Mouse (Mus musculus): ENCODE results near the gene Olfr1128. TPM values are rescaled to one million over a fixed set of nuclear protein-coding genes. Genes with fewer than 3 reads are reported as not detected.

Gene Olfr1128
- not detected for polyA plus RNA-seq (2014; fragmentation: Illumina TruSeq; extraction: RNeasy Lipid Tissue Mini Kit (QIAGEN cat#74804); ENCODE audit: low replicate concordance)

DNA sequence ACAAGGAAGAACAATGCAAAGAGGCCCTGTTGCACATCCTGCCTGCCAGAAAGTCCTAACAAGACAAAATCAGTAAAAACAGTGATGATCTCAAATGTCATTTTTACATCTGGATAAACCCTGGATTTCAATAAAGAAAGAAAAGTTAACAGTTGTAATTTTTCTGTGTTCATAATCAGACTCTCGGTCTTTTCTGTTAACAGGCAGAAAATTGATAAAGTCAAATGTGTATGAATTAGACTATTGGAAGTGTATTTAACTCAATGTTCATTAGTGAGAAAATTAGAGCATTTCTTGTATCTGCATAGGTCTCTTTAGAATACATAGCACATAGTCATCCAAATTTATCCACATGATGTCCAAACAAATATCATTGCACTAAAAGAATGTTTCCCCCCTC is at the start of gene Olfr1128:
Gene Olfr1128, minus strand, starts transcription at position 101 of the 400 bp plus-strand sequence.

DNA sequence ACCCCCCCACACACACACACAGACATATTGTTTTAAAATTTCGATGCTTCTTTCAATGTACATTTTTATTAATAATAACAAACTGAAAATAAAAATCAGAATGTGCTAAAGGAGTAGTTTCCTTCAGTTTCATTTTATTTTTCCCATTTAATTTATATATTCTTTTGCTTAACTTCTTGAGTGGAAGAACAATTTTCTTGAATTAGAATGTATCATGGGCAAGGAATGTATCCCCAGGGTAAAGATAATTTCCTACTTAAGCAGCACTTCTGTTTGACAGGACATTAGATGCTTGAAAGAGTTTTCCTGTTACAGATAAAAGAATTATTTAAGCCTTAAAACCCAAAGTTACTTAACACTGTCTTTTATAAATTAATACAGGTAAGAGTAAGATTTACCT is 28.3 kb upstream of the Olfr1128 start, which contains the start of gene Olfr1129:
Gene Olfr1129, plus strand, starts transcription at position 301 of the 400 bp plus-strand sequence.

DNA sequence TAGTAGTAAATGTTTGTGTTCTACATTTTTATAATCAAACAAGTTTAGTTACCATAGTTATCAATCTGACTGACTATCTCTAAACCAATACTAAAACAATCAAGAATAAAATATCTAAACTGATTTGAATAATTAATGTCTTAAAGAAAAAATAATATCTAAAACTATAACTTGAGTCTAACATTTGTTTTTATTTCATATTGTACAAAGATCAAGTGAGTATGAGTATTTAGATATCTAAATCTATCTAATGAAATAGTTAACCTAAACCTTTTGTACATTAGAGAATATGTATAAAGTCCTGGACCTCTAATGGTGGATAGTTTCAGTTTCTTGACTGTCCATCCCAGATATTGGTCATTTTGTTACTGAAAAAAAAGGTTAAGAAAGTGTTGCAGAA is 13.8 kb downstream of the Olfr1128 start, which contains the start of gene Olfr153:
Gene Olfr153, plus strand, starts transcription at position 301 of the 400 bp plus-strand sequence.

DNA sequence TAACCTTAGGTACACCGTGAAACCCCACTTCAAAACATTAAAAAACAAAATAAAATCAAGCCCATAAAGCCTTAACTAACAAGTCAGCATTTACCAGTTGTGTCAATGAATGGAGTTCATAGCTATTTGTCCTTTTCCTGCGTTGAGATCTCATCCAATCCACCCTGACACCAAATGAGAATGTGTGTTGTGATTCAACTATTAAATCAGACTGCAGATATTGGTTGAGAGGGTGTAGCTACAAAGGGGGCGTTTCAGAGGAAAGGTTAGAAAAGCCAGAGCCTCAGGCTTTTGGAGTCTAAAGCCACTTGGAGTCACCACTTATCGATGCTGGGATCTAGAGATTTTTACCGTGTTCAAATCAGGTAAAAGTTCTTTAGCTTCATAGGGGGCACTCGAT is 39.1 kb downstream of the Olfr1128 start, which contains the start of gene Pramel6:
Gene Pramel6, plus strand, starts transcription at position 301 of the 400 bp plus-strand sequence.

DNA sequence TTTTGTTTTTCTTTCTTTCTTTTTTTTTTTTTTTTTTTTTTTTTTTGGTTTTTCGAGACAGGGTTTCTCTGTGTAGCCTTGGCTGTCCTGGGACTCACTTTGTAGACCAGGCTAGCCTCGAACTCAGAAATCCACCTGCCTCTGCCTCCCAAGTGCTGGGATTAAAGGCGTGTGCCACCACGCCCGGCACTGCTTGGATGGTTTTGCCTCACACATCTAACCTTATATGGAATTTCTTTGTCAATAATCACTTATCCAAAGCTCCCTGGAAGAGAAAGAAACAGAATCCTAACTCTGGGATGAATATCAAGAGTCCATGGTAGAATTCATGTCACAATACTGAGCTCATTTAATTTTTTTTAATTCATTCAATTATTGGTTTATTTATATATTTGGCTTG is 48.3 kb downstream of the Olfr1128 start, which contains the start of gene Pramel7:
Gene Pramel7, minus strand, starts transcription at position 101 of the 400 bp plus-strand sequence.

Other genes starting within 250 kb of the Olfr1128 start
- gene Olfr1118, start 238.0 kb downstream of the Olfr1128 start, polyA plus RNA-seq (2014; fragmentation: Illumina TruSeq; extraction: RNeasy Lipid Tissue Mini Kit (QIAGEN cat#74804); ENCODE audit: low replicate concordance), result not detected
- gene Olfr1120, start 190.7 kb downstream of the Olfr1128 start, polyA plus RNA-seq (2014; fragmentation: Illumina TruSeq; extraction: RNeasy Lipid Tissue Mini Kit (QIAGEN cat#74804); ENCODE audit: low replicate concordance), result not detected
- not detected for gene Olfr1121, start 175.6 kb downstream of the Olfr1128 start, polyA plus RNA-seq (2014; fragmentation: Illumina TruSeq; extraction: RNeasy Lipid Tissue Mini Kit (QIAGEN cat#74804); ENCODE audit: low replicate concordance)
- gene Olfr1122, start 159.7 kb downstream of the Olfr1128 start, polyA plus RNA-seq (2014; fragmentation: Illumina TruSeq; extraction: RNeasy Lipid Tissue Mini Kit (QIAGEN cat#74804); ENCODE audit: low replicate concordance), result not detected
- gene Olfr1123, start 128.9 kb downstream of the Olfr1128 start, polyA plus RNA-seq (2014; fragmentation: Illumina TruSeq; extraction: RNeasy Lipid Tissue Mini Kit (QIAGEN cat#74804); ENCODE audit: low replicate concordance), result not detected
- not detected for gene Olfr1124, start 115.3 kb downstream of the Olfr1128 start, polyA plus RNA-seq (2014; fragmentation: Illumina TruSeq; extraction: RNeasy Lipid Tissue Mini Kit (QIAGEN cat#74804); ENCODE audit: low replicate concordance)
- gene Olfr1126, start 91.6 kb downstream of the Olfr1128 start, polyA plus RNA-seq (2014; fragmentation: Illumina TruSeq; extraction: RNeasy Lipid Tissue Mini Kit (QIAGEN cat#74804); ENCODE audit: low replicate concordance), result not detected
- gene Pramel7, start 48.4 kb downstream of the Olfr1128 start, polyA plus RNA-seq (2014; fragmentation: Illumina TruSeq; extraction: RNeasy Lipid Tissue Mini Kit (QIAGEN cat#74804); ENCODE audit: low replicate concordance), result not detected
- gene Pramel6, start 39.0 kb downstream of the Olfr1128 start, polyA plus RNA-seq (2014; fragmentation: Illumina TruSeq; extraction: RNeasy Lipid Tissue Mini Kit (QIAGEN cat#74804); ENCODE audit: low replicate concordance), result not detected
- not detected for gene Olfr153, start 13.7 kb downstream of the Olfr1128 start, polyA plus RNA-seq (2014; fragmentation: Illumina TruSeq; extraction: RNeasy Lipid Tissue Mini Kit (QIAGEN cat#74804); ENCODE audit: low replicate concordance)
- not detected for gene Olfr1129, start 28.4 kb upstream of the Olfr1128 start, polyA plus RNA-seq (2014; fragmentation: Illumina TruSeq; extraction: RNeasy Lipid Tissue Mini Kit (QIAGEN cat#74804); ENCODE audit: low replicate concordance)
- gene Olfr1130, start 60.7 kb upstream of the Olfr1128 start, polyA plus RNA-seq (2014; fragmentation: Illumina TruSeq; extraction: RNeasy Lipid Tissue Mini Kit (QIAGEN cat#74804); ENCODE audit: low replicate concordance), result not detected
- not detected for gene Olfr1131, start 81.6 kb upstream of the Olfr1128 start, polyA plus RNA-seq (2014; fragmentation: Illumina TruSeq; extraction: RNeasy Lipid Tissue Mini Kit (QIAGEN cat#74804); ENCODE audit: low replicate concordance)
- gene Olfr1132, start 92.0 kb upstream of the Olfr1128 start, polyA plus RNA-seq (2014; fragmentation: Illumina TruSeq; extraction: RNeasy Lipid Tissue Mini Kit (QIAGEN cat#74804); ENCODE audit: low replicate concordance), result not detected
- gene Olfr1133, start 101.8 kb upstream of the Olfr1128 start, polyA plus RNA-seq (2014; fragmentation: Illumina TruSeq; extraction: RNeasy Lipid Tissue Mini Kit (QIAGEN cat#74804); ENCODE audit: low replicate concordance), result not detected
- not detected for gene Olfr1134, start 112.9 kb upstream of the Olfr1128 start, polyA plus RNA-seq (2014; fragmentation: Illumina TruSeq; extraction: RNeasy Lipid Tissue Mini Kit (QIAGEN cat#74804); ENCODE audit: low replicate concordance)
- gene Olfr1135, start 128.1 kb upstream of the Olfr1128 start, polyA plus RNA-seq (2014; fragmentation: Illumina TruSeq; extraction: RNeasy Lipid Tissue Mini Kit (QIAGEN cat#74804); ENCODE audit: low replicate concordance), result not detected
- gene Olfr1136, start 148.4 kb upstream of the Olfr1128 start, polyA plus RNA-seq (2014; fragmentation: Illumina TruSeq; extraction: RNeasy Lipid Tissue Mini Kit (QIAGEN cat#74804); ENCODE audit: low replicate concordance), result not detected
- not detected for gene Olfr1137, start 167.6 kb upstream of the Olfr1128 start, polyA plus RNA-seq (2014; fragmentation: Illumina TruSeq; extraction: RNeasy Lipid Tissue Mini Kit (QIAGEN cat#74804); ENCODE audit: low replicate concordance)
- gene Olfr1138, start 194.4 kb upstream of the Olfr1128 start, polyA plus RNA-seq (2014; fragmentation: Illumina TruSeq; extraction: RNeasy Lipid Tissue Mini Kit (QIAGEN cat#74804); ENCODE audit: low replicate concordance), result not detected
- gene Olfr1140, start 198.2 kb upstream of the Olfr1128 start, polyA plus RNA-seq (2014; fragmentation: Illumina TruSeq; extraction: RNeasy Lipid Tissue Mini Kit (QIAGEN cat#74804); ENCODE audit: low replicate concordance), result not detected
- not detected for gene Olfr1141, start 208.4 kb upstream of the Olfr1128 start, polyA plus RNA-seq (2014; fragmentation: Illumina TruSeq; extraction: RNeasy Lipid Tissue Mini Kit (QIAGEN cat#74804); ENCODE audit: low replicate concordance)
- gene Olfr152, start 233.9 kb upstream of the Olfr1128 start, polyA plus RNA-seq (2014; fragmentation: Illumina TruSeq; extraction: RNeasy Lipid Tissue Mini Kit (QIAGEN cat#74804); ENCODE audit: low replicate concordance), result not detected

Data from small intestine, adult 10 weeks (tissue).